Mouse (Mus musculus): ENCODE measurements at regions not wholly inside any gene's neighbourhood (a gene's known extent, or its start where the extent isn't known, plus 50 kb on each side); places are given as distances from the start of the nearest gene placed in this dataset.
"Not testable (repeated sequence)": the region's sequence is repeated elsewhere in the genome, so short reads cannot be mapped to it uniquely, and the experiment has no call there.

DNA sequence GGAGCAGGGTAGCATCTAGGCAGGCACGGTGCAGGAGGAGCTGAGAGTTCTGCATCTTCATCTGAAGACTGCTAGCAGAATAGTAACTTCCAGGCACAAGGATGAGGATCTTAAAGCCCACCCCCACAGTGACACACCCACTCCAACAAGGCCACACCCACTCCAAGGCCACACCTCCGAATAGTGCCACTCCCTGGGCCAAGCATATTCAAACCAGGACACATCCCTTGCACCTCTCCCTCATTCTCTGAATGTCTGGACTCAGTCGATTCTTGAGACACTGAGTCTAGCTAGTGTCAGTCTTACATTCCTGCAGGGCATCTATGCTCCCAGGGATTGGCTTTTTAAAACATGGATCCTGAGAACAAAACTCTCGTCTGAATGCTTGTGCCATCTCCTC lies 186.7 kb upstream of the Hs6st1 start:
- no peak overlapping the region for H3K4me2 ChIP-seq (ENCODE audit: low read depth)
- H3K9ac ChIP-seq: no peak overlapping the region
- DNase-seq (no peak), ATAC-seq (no peak)
- H3K36me3 ChIP-seq (ENCODE audit: insufficient read depth): no peaks in the 10 kb centered on the region
- WGBS: 86% methylated on average over 4 of the region's 4 CpGs
- peaks cover 6% of the 10 kb centered on the region; the same call in 1 of the 2 replicates for H3K4me1 ChIP-seq (ENCODE audit: insufficient read depth)
- TF ChIP-seq CTCF (IDR thresholded peaks at IDR 0.05; ENCODE audit: low read depth): no peak
- H3K9me3 ChIP-seq (ENCODE audit: low read length): no peaks in the 10 kb centered on the region
- H3K27me3 ChIP-seq (ENCODE audit: insufficient read depth, low read length): no peaks in the 10 kb centered on the region
- H3K4me3 ChIP-seq (ENCODE audit: low read depth, low read length): no peak overlapping the region
- no peak overlapping the region for H3K27ac ChIP-seq (ENCODE audit: low read depth, low read length)

DNA sequence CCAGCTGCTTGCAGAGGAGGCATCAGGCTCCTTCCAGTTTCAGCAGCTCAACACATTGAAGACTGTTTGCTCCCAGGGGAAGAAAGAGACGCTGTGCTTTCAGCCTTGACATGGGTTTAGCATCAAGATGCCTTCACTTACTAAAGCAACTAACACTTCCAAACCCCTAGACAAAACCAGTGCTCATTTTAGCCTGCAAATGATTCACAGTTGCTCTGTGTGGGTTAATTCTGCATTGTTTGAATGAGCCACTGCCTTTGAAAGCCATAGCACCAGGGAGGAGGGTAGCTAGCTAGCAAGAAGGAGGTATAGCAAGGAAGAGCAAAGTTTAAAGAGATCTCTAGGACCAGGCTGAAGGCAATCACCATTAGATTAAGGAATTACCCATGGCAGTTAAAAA lies 186.1 kb upstream of the Hs6st1 start:
- H3K4me1 ChIP-seq (ENCODE audit: insufficient read depth): peaks cover 6% of the 10 kb centered on the region; the same call in 1 of the 2 replicates
- ATAC-seq (no peak), DNase-seq (no peak)
- no peak overlapping the region for H3K4me3 ChIP-seq (ENCODE audit: low read depth, low read length)
- H3K27me3 ChIP-seq (ENCODE audit: insufficient read depth, low read length): no peaks in the 10 kb centered on the region
- no peaks in the 10 kb centered on the region for H3K36me3 ChIP-seq (ENCODE audit: insufficient read depth)
- no peak overlapping the region for H3K9ac ChIP-seq
- H3K9me3 ChIP-seq (ENCODE audit: low read length): no peaks in the 10 kb centered on the region
- H3K27ac ChIP-seq (ENCODE audit: low read depth, low read length): no peak overlapping the region
- H3K4me2 ChIP-seq (ENCODE audit: low read depth): no peak overlapping the region
- 37% methylated on average over 1 of the region's 1 CpGs for WGBS
- TF ChIP-seq CTCF (IDR thresholded peaks at IDR 0.05; ENCODE audit: low read depth): no peak

DNA sequence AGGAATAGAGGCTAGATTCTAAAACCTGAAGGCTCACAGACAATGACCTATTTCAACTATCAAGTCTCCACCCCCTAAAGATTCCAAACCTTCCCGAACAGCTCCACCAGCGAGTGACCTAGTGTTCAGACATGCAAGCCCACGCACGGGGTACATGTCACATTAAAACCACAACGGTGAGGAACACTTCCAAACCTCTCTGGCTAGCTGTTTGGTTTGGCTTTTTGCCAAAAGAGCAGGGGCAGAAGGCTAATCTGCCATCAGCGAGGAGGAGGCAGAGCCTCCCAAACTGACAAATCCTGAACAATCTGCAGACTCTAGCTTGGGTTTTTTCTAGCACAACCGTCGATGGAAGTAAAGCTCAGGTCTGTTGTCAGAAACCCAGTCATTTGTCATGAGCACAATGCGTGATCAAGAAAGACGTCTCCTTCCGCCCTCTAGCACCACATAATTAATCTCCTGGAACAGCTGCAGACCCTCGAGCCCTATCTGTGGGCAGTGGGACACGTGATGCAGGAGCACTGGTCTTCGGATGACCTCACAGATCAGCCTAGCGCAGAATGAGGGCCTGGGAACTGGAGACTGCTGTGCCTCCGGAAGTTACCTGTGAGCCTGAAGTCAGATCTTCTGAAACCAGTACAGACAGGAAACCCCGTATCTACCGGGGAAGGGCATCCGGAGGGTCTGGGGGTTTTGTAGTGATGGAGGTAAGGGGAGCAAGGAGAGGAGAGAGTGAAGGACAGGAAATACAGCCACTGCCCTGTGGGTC lies 178.3 kb upstream of the Hs6st1 start:
- H3K9ac ChIP-seq: no peak overlapping the region
- no peaks in the 10 kb centered on the region for H3K27me3 ChIP-seq (ENCODE audit: insufficient read depth, low read length)
- no peak for ATAC-seq
- no peak overlapping the region for H3K4me2 ChIP-seq (ENCODE audit: low read depth)
- no peak overlapping the region for H3K4me3 ChIP-seq (ENCODE audit: low read depth, low read length)
- no peaks in the 10 kb centered on the region for H3K36me3 ChIP-seq (ENCODE audit: insufficient read depth)
- no peak for DNase-seq
- H3K4me1 ChIP-seq (ENCODE audit: insufficient read depth): no peaks in the 10 kb centered on the region
- TF ChIP-seq CTCF (IDR thresholded peaks at IDR 0.05; ENCODE audit: low read depth): no peak
- 67% methylated on average over 19 of the region's 19 CpGs for WGBS
- H3K9me3 ChIP-seq (ENCODE audit: low read length): no peaks in the 10 kb centered on the region
- H3K27ac ChIP-seq (ENCODE audit: low read depth, low read length): no peak overlapping the region

DNA sequence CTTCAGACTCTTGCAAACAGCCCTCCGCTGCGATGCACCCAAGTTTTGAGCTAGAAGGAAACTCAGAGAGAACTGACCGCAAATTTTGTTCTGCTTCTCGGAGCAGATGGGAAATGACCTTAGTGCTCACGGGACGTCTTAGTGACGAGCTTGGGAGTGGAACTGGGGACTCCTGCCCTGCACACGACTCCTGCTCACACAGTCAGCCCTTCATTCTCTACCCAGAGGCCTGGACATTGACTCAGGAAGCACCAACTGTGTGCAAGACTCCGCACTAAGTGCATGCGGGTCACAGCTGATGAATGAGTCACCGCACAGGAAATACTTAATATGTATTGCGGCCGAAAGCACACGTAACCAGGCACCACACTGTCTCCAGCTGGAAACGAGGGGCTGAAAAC lies 177.7 kb upstream of the Hs6st1 start:
- Histone ChIP-seq H3K9me3 (ENCODE audit: low read length) (no peaks in the 10 kb centered on the region), H3K4me3 (ENCODE audit: low read depth, low read length) (no peak overlapping the region), H3K27me3 (ENCODE audit: insufficient read depth, low read length) (no peaks in the 10 kb centered on the region), H3K9ac (no peak overlapping the region), H3K36me3 (ENCODE audit: insufficient read depth) (no peaks in the 10 kb centered on the region), H3K27ac (ENCODE audit: low read depth, low read length) (no peak overlapping the region), H3K4me2 (ENCODE audit: low read depth) (no peak overlapping the region), H3K4me1 (ENCODE audit: insufficient read depth) (no peaks in the 10 kb centered on the region)
- TF ChIP-seq CTCF (IDR thresholded peaks at IDR 0.05; ENCODE audit: low read depth): no peak
- ATAC-seq (no peak), DNase-seq (no peak)
- 84% methylated on average over 15 of the region's 15 CpGs for WGBS

DNA sequence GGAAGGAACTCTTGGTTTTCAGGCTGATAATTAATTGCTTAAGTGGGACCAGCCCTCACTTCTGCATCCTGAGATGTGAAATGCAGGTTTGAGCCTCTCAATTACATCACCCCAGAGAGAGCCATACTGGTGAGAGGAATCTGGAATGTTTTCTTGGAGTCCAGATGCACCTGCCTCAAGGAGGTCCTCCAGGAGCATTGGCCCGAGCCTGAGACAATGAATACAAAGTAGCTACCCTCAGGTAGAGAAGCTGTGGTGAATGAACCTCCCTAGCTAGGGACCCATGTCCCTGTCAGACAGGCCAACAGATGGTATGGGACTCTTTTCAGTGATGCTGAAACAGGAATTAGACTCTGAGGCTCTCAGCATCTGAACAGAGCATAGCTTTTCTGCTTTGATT lies 168.7 kb upstream of the Hs6st1 start:
- no peak for ATAC-seq
- no peaks in the 10 kb centered on the region for H3K27me3 ChIP-seq (ENCODE audit: insufficient read depth, low read length)
- DNase-seq: no peak
- H3K4me2 ChIP-seq (ENCODE audit: low read depth): no peak overlapping the region
- H3K27ac ChIP-seq (ENCODE audit: low read depth, low read length): no peak overlapping the region
- no peaks in the 10 kb centered on the region for H3K9me3 ChIP-seq (ENCODE audit: low read length)
- no peak overlapping the region for H3K9ac ChIP-seq
- no peaks in the 10 kb centered on the region for H3K4me1 ChIP-seq (ENCODE audit: insufficient read depth)
- WGBS: 84% methylated on average over 1 of the region's 1 CpGs
- no peak overlapping the region for H3K4me3 ChIP-seq (ENCODE audit: low read depth, low read length)
- H3K36me3 ChIP-seq (ENCODE audit: insufficient read depth): no peaks in the 10 kb centered on the region
- no peak for TF ChIP-seq CTCF (IDR thresholded peaks at IDR 0.05; ENCODE audit: low read depth)

DNA sequence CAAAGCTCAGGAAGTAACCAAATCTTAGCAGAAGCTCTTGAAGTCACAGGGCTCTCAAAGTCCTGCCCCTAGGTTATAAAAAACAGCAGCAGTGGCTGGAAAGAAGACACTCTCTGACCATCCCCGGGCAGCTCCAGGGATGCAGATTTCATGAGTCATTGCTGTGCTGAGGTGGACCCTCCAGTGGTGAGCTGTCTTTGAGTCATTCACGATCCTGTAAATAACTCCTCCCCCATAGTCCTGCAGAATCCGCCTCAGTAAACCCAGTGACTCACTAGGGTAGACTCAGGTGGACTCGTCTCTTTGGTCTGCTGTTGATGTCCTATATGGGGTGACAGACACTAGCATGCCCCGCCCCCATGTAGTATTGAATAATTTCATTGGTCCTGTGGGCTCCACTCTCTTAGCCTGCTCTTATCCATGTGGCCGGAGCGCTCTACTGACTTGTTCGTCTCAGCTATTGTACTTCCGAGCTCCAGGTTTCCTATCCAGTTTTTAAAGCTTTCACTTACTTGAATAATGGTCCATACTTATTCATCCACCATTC lies 164.1 kb upstream of the Hs6st1 start:
- Histone ChIP-seq H3K4me3 (ENCODE audit: low read depth, low read length) (no peak overlapping the region), H3K36me3 (ENCODE audit: insufficient read depth) (no peaks in the 10 kb centered on the region), H3K9ac (no peak overlapping the region), H3K27ac (ENCODE audit: low read depth, low read length) (no peak overlapping the region), H3K4me1 (ENCODE audit: insufficient read depth) (no peaks in the 10 kb centered on the region), H3K9me3 (ENCODE audit: low read length) (no peaks in the 10 kb centered on the region), H3K27me3 (ENCODE audit: insufficient read depth, low read length) (no peaks in the 10 kb centered on the region), H3K4me2 (ENCODE audit: low read depth) (no peak overlapping the region)
- TF ChIP-seq CTCF (IDR thresholded peaks at IDR 0.05; ENCODE audit: low read depth): no peak
- no peak for DNase-seq
- no peak for ATAC-seq
- 91% methylated on average over 9 of the region's 9 CpGs for WGBS

DNA sequence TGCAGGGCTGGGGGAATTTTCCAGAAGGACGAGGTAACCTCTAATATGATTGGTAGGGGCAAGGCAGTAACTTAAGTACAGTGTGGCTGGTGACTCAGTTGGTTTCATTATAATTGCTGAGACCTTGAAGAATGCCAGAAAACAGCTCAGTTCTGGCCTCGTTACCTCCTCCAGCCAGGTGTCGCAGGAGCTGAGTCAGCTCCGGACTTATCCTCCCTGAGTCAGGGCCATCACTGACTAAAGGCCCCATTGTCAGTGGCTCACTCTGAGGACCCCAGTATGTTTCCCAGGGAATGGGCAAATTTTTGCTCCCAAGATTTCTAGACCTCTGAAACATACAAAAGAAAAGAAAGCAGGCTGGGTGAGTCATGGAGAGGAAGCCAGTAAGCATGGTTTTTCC lies 154.6 kb upstream of the Hs6st1 start:
- no peak for TF ChIP-seq CTCF (IDR thresholded peaks at IDR 0.05; ENCODE audit: low read depth)
- Histone ChIP-seq H3K4me1 (ENCODE audit: insufficient read depth) (no peaks in the 10 kb centered on the region), H3K36me3 (ENCODE audit: insufficient read depth) (no peaks in the 10 kb centered on the region), H3K9me3 (ENCODE audit: low read length) (no peaks in the 10 kb centered on the region), H3K9ac (no peak overlapping the region), H3K4me3 (ENCODE audit: low read depth, low read length) (no peak overlapping the region), H3K27ac (ENCODE audit: low read depth, low read length) (no peak overlapping the region), H3K27me3 (ENCODE audit: insufficient read depth, low read length) (no peaks in the 10 kb centered on the region), H3K4me2 (ENCODE audit: low read depth) (no peak overlapping the region)
- ATAC-seq (no peak), DNase-seq (no peak)
- WGBS: 86% methylated on average over 4 of the region's 4 CpGs

DNA sequence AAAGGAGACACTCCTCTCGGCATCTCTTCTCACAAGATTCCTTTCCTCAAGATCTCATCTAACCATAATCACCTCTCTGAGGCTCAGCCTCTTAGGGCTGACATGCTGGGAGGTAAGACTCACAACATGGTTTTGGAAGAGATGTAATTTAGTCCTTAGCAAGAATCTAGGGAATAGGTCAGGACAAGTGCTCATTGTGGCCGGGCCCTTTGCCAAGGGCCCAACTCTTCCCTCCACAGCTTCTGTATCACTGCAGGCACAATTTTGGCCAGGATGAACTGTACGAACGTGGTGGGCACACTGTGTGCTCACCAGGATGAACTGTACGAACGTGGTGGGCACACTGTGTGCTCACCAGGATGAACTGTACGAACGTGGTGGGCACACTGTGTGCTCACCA lies 154.0 kb upstream of the Hs6st1 start:
- DNase-seq; H3K36me3 ChIP-seq (ENCODE audit: insufficient read depth); H3K9me3 ChIP-seq (ENCODE audit: low read length); H3K4me2 ChIP-seq (ENCODE audit: low read depth); H3K9ac ChIP-seq; ATAC-seq; H3K4me3 ChIP-seq (ENCODE audit: low read depth, low read length); H3K27ac ChIP-seq (ENCODE audit: low read depth, low read length); H3K4me1 ChIP-seq (ENCODE audit: insufficient read depth); H3K27me3 ChIP-seq (ENCODE audit: insufficient read depth, low read length): not testable (repeated sequence)
- 97% methylated on average over 8 of the region's 8 CpGs for WGBS
